Mouse (Mus musculus) heart, adult 2 months (tissue): ENCODE results near the gene Strip1. TPM values are rescaled to one million over a fixed set of nuclear protein-coding genes. Genes with fewer than 3 reads are reported as not detected.

Source experiments
- DNase-seq, 2 experiments: peaks; one replicate each; pipeline ENCODE4 v3.0.0; 2021
- H3K27ac ChIP-seq: fragments of 200-600 bp; 2 replicates; pipeline ENCODE4 v1.8.1; 2022
- H3K27me3 ChIP-seq: fragments of 200-500 bp; 2 replicates; pipeline ENCODE4 v1.6.1; 2012; ENCODE audit warnings: mild to moderate bottlenecking, low read length, inconsistent platforms, mixed read lengths; ENCODE audit not compliant: control insufficient read depth, insufficient read depth
- H3K36me3 ChIP-seq: fragments of 200-500 bp; 2 replicates; pipeline ENCODE4 v1.6.1; 2012; ENCODE audit warnings: low read length, inconsistent platforms; ENCODE audit not compliant: control insufficient read depth, insufficient read depth
- H3K4me1 ChIP-seq: fragments of 200-500 bp; 2 replicates; pipeline ENCODE4 v1.6.1; 2011; ENCODE audit warnings: low read length; ENCODE audit not compliant: control insufficient read depth, insufficient read depth
- H3K4me3 ChIP-seq: fragments of 200-600 bp; 2 replicates; pipeline ENCODE4 v1.8.1; 2022
- H3K79me2 ChIP-seq: fragments of 200-500 bp; replicated peaks from 2 replicates; pipeline ENCODE4 v1.6.1; 2012; ENCODE audit warnings: mild to moderate bottlenecking, inconsistent platforms, low read length, moderate library complexity, mixed read lengths; ENCODE audit not compliant: control insufficient read depth, insufficient read depth
- H3K9ac ChIP-seq: fragments of 200-500 bp; 2 replicates; pipeline ENCODE4 v1.6.1; 2012; ENCODE audit warnings: low read depth, mild to moderate bottlenecking, control low read depth, inconsistent platforms, low read length, mixed read lengths
- CTCF ChIP-seq: fragments of 200-600 bp; IDR thresholded peaks from 2 replicates; pipeline ENCODE4 v1.8.1; 2022; ENCODE audit warnings: antibody characterized with exemption, mild to moderate bottlenecking, moderate library complexity
- EP300 ChIP-seq: fragments of 200-500 bp; IDR thresholded peaks from 2 replicates; pipeline ENCODE4 v1.6.1; 2011; ENCODE audit warnings: low read depth, low read length, control low read depth; ENCODE audit not compliant: insufficient read depth
- POLR2A ChIP-seq: fragments of 200-500 bp; IDR thresholded peaks from 2 replicates; pipeline ENCODE4 v1.6.1; 2011; ENCODE audit warnings: mild to moderate bottlenecking, low read depth, low read length, control low read depth; ENCODE audit not compliant: insufficient read depth
- WGBS: fragments of 180-500 bp; shearing (Covaris S2); methylation state at CpG from one replicate; pipeline ENCODE4 v1.1.7; 2018; 5-methylcytosine and 5-hydroxymethylcytosine counted together
- intact Hi-C: fragments of 180-260 bp; cut with DNase I; formaldehyde crosslinking; loops from one replicate; pipeline ENCODE4 v1.15.1; 2025
- polyA plus RNA-seq: library from polyadenylated mRNA; depleted of rRNA; stranded (reverse); fragments of >200 nt; gene quantifications from 2 replicates; pipeline ENCODE4 v1.2.3, GENCODE M21; 2012
- total RNA-seq, 2 experiments: library from RNA; stranded (reverse); gene quantifications; 2 replicates each; pipeline ENCODE4 v1.2.3; 2021

Strip1 gene
- total and polyA plus RNA-seq, 3 experiments = 19.9 to 35.1 (median 21.2) TPM

- WGBS = 6% methylated on average over 34 of the region's 46 CpGs
- peaks cover 1% of the 10 kb centered on the region; the same call in 1 of the 2 replicates for H3K4me1 ChIP-seq
- no peak for TF ChIP-seq POLR2A
- no peak for TF ChIP-seq CTCF
- no peak for TF ChIP-seq EP300
- H3K4me3 ChIP-seq = peak within 1 kb of the TSS; percentile 14; the same call in 1 of the 2 replicates
- no peaks in the 10 kb centered on the region for H3K36me3 ChIP-seq
- H3K9ac ChIP-seq = no peak within 1 kb of the TSS
- no peaks in the 10 kb centered on the region for H3K79me2 ChIP-seq
- peaks cover 38% of the 10 kb centered on the region for H3K27me3 ChIP-seq
- intact Hi-C loops = no loop called here
- DNase-seq = no peak
- no peak within 1 kb of the TSS for H3K27ac ChIP-seq
These were observed 36.7 kb downstream of the Strip1 start, which contains the start of gene Alx3 for GRCm38 (mm10) chr3:107594662-107595263. Gene Alx3 (plus strand): TSS chr3:107595031.

GRCm38 (mm10) chr3:107593632-107594031 is 37.9 kb downstream of the Strip1 start:
- Histone ChIP-seq H3K4me3 (no peak overlapping the region), H3K9ac (no peak overlapping the region), H3K79me2 (no peaks in the 10 kb centered on the region), H3K27ac (no peak overlapping the region), H3K4me1 (peaks cover 1% of the 10 kb centered on the region; the same call in 1 of the 2 replicates), H3K27me3 (peaks cover 37% of the 10 kb centered on the region), H3K36me3 (no peaks in the 10 kb centered on the region)
- DNase-seq = no peak
- no peak for TF ChIP-seq POLR2A
- TF ChIP-seq EP300 = no peak
- no peak for TF ChIP-seq CTCF
- WGBS = 71% methylated on average over 2 of the region's 2 CpGs
- intact Hi-C loops = no loop called here

GRCm38 (mm10) chr3:107591612-107592011 is 39.9 kb downstream of the Strip1 start:
- H3K4me1 ChIP-seq = peaks cover under 1% of the 10 kb centered on the region; the same call in 1 of the 2 replicates
- peaks cover 25% of the 10 kb centered on the region for H3K27me3 ChIP-seq
- DNase-seq = no peak
- TF ChIP-seq EP300 (no peak), CTCF (no peak), POLR2A (no peak)
- H3K9ac ChIP-seq = no peak overlapping the region
- H3K27ac ChIP-seq = no peak overlapping the region
- H3K79me2 ChIP-seq = no peaks in the 10 kb centered on the region
- intact Hi-C loops = no loop called here
- no peak overlapping the region for H3K4me3 ChIP-seq
- WGBS = 69% methylated on average over 1 of the region's 1 CpGs
- H3K36me3 ChIP-seq = no peaks in the 10 kb centered on the region

GRCm38 (mm10) chr3:107586504-107586903 is 45.0 kb downstream of the Strip1 start:
- TF ChIP-seq EP300 = no peak
- no peak for TF ChIP-seq POLR2A
- TF ChIP-seq CTCF = no peak
- H3K4me1 ChIP-seq = no peaks in the 10 kb centered on the region
- H3K9ac ChIP-seq = no peak overlapping the region
- H3K36me3 ChIP-seq = no peaks in the 10 kb centered on the region
- intact Hi-C loops = no loop called here
- no peaks in the 10 kb centered on the region for H3K79me2 ChIP-seq
- no peak for DNase-seq
- H3K27me3 ChIP-seq = peaks cover 14% of the 10 kb centered on the region
- no peak overlapping the region for H3K27ac ChIP-seq
- H3K4me3 ChIP-seq = no peak overlapping the region
- 54% methylated on average over 6 of the region's 6 CpGs for WGBS

GRCm38 (mm10) chr3:107583893-107584292 is 47.6 kb downstream of the Strip1 start:
- peaks cover 16% of the 10 kb centered on the region for H3K27me3 ChIP-seq
- no peak overlapping the region for H3K9ac ChIP-seq
- no peaks in the 10 kb centered on the region for H3K4me1 ChIP-seq
- no peak for DNase-seq
- WGBS = 51% methylated on average over 1 of the region's 1 CpGs
- intact Hi-C loops = loop anchor here (2.0 kb wide), 1 partner anchor 13 kb away; no protein-coding TSS in a partner anchor
- no peaks in the 10 kb centered on the region for H3K36me3 ChIP-seq
- no peaks in the 10 kb centered on the region for H3K79me2 ChIP-seq
- no peak for TF ChIP-seq POLR2A
- no peak for TF ChIP-seq EP300
- TF ChIP-seq CTCF = no peak
- H3K4me3 ChIP-seq = no peak overlapping the region
- H3K27ac ChIP-seq = no peak overlapping the region

- DNase-seq = peak; percentile 19 to 40
- 4% methylated on average over 65 of the region's 65 CpGs for WGBS
- H3K4me1 ChIP-seq = no peaks in the 10 kb centered on the region
- no peak overlapping the region for H3K27ac ChIP-seq
- intact Hi-C loops = loop anchor here (2.0 kb wide), 1 partner anchor 14 kb away; no protein-coding TSS in a partner anchor
- no peaks in the 10 kb centered on the region for H3K79me2 ChIP-seq
- peak overlapping the region; percentile 36 for H3K4me3 ChIP-seq
- H3K36me3 ChIP-seq = no peaks in the 10 kb centered on the region
- no peak overlapping the region for H3K9ac ChIP-seq
- TF ChIP-seq POLR2A = no peak
- TF ChIP-seq EP300 = no peak
- no peak for TF ChIP-seq CTCF
- H3K27me3 ChIP-seq = peaks cover 16% of the 10 kb centered on the region
These were observed 48.4 kb downstream of the Strip1 start for GRCm38 (mm10) chr3:107582875-107583767.
